Mouse (Mus musculus): ENCODE measurements around the gene Sdk2.

The Sdk2 gene

DNA sequence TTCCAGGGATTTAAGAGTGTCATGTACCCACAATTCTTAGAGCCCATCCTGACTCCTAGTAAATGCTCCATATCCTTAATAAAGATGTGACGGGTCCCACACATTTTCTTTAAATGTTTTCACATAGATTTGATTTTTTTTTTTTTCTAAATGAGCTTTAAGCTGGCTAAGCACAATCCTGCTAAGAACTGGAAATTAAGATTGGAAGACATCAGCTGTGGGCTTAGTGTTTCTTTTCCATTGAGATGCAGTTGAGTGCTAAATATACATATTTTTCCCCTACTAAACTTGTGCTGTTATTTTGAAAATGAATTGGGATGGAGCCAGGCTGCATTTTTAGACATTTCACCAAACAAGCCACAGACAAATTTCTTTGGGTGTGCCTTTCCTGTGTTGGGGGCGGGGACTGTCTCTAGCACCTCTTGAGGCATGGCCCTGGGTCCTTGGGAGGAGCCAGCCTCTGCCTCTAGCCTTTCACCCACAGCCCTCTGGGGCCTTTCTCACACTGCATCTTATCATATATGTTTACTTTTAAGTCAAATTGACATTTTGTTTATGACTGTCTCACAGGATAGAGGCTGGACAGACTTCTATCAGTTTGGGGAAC, 278.6 kb downstream of the Sdk2 start:
- no peak for DNase-seq (ENCODE audit: low read depth)

- no peak for DNase-seq (ENCODE audit: low read depth)
Measured at GRCm38 (mm10) chr11:113787432-113788182, 279.2 kb downstream of the Sdk2 start.

GRCm38 (mm10) chr11:113787009-113787408, 279.8 kb downstream of the Sdk2 start:
- no peak for DNase-seq (ENCODE audit: low read depth)

- no peak for DNase-seq (ENCODE audit: low read depth)
Measured at GRCm38 (mm10) chr11:113786395-113786794, 280.5 kb downstream of the Sdk2 start.

DNA sequence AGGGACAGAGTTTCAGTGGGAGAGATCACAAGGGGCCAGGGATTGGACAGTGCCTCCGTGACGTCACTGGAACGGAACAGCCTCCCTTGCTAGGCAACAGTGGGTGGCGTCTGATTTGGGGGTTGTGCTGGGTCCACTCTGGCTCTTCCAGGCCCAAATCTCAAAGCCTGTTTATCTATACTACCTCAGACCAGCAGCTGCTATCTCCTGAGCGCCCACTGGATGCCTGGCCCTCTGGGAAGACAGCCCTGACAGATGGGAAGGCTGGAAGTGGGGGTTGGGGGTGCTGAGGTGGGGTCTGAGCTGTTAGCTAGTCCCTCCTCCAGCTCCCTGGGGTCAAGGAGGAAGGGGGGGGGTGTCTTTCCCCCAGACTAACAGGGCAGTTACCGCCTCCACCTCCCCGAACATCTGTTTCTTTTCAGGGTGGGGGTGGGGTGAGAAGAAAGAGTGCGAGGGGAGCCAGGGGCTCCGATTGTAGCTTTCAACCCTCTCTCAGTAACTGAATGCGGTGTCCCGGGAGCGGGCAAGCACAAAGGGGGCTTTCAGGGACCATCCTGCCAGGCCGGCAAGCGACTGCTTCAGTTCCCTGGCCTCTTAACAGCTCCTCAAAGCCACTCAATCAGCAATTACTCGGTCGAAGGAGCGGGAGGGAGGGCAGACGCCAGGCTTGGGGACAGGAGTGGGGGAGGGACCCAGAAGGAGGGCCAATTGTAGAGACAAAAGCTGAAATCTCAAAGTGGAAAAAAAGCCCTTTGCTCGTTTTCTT, 281.3 kb downstream of the Sdk2 start:
- DNase-seq (ENCODE audit: low read depth), result peak; percentile 55

DNA sequence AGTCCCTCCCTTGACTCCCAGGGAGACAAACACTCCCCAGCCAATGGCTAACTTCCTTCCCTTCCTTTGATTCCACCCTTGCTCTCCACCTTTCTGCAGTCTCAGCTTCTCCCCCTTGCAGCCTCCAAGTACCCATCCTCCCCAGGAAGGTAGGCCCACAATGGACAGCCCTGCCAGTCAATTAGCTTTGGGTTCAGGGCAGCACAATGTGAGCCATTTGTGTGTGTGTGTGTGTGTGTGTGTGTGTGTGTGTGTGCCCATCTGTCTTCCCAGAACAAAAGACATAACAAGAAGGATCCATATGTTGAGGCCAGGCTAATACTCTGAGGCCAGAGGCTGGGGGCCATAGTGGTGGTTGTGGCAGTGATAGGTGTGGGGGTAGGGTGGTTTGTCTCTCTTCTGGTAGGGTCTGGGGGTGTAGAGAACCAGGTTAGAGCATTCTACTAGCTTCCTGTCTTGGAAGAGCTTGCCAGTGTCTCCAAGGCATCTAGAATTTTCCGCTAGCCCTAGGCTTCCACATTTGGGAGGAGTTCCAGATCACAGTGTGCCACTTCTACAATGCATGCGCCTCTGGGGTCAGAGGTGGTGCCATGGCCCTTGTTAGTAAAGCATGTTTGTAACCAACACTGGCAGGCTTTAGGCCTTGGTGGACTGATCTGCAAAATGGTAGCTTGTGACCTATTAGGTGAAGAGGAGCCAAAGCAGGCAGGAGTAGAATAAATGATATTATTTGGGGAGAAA, 282.0 kb downstream of the Sdk2 start:
- DNase-seq (ENCODE audit: low read depth), result no peak

- no peak for DNase-seq (ENCODE audit: low read depth)
Measured at GRCm38 (mm10) chr11:113782496-113782895, 284.4 kb downstream of the Sdk2 start.

- DNase-seq (ENCODE audit: low read depth), result no peak
Measured at GRCm38 (mm10) chr11:113782006-113782405, 284.8 kb downstream of the Sdk2 start.

DNA sequence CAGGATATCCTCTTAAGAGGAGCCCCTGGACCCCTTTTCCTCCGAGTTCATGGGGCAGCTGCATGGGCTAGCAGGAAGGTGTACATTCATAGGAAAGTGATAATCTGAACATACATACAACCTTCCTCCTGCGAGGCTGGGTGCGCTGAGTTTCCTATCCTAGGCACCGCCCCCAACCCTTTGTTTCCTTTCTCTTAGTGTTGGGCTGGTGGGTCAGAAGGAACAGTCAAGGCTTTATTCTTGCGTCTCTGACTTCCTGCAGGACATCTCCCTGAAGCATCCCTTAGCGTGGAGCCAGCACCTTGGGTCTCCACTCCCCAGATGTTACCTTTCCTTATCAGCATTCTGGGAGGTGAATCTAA, 287.2 kb downstream of the Sdk2 start:
- no peak for DNase-seq (ENCODE audit: low read depth)

- DNase-seq (ENCODE audit: low read depth), result no peak
Measured at GRCm38 (mm10) chr11:113778733-113779679, 287.8 kb downstream of the Sdk2 start.

GRCm38 (mm10) chr11:113777878-113778464, 288.9 kb downstream of the Sdk2 start:
- DNase-seq (ENCODE audit: low read depth), result no peak

DNA sequence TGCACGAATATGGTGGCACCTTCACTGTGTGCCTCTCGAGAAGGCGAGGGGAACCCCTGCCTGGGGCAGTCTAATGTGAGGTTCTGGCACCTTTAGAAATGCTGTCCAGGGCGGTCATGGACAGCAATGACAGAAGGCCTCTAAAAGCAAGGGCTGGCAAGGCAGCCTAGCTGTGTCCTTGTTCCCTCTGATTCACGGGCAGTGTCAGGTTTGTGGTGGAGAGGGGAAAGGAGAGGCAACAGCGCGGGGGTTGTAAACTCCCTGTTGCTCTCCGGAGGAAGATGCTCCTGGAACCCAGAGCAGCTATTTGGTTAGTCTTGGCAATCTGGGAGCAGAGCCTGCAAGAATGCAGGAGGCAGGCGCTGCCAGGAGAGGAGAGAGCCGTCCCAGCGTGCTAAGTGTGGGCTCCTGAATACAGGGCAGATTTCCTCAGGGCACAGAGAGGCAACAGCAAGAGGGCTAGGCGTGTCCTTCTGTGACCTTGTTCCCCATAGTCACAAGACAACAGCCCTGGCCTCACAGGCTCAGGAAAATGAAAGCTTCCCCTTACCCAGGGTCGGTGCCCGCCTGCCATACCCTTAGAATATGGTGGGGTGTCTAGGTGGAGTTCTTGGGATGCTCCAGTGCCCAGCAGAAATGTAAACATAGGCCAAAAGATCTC, 289.9 kb downstream of the Sdk2 start:
- DNase-seq (ENCODE audit: low read depth), result no peak

DNA sequence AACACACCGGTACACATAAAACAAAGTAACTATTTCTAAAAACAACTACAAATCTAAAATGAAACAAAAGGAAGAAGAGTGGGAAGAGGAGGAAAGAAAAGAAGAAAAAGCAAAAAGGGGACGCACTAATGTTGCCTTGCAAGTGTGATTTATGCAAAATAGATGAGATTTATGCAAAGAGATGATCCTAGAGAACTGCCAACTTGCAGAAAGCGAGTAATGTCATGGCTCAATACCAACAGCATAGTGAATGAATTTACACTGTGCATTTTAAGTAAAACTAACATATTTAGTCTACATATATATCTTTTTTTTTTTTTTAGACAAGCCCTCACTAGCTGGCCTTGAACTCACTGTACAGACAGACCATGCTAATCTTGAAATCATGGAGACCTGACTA, 292.1 kb downstream of the Sdk2 start:
- no peak for DNase-seq (ENCODE audit: low read depth)

GRCm38 (mm10) chr11:113773191-113773590, 293.7 kb downstream of the Sdk2 start:
- no peak for DNase-seq (ENCODE audit: low read depth)

DNA sequence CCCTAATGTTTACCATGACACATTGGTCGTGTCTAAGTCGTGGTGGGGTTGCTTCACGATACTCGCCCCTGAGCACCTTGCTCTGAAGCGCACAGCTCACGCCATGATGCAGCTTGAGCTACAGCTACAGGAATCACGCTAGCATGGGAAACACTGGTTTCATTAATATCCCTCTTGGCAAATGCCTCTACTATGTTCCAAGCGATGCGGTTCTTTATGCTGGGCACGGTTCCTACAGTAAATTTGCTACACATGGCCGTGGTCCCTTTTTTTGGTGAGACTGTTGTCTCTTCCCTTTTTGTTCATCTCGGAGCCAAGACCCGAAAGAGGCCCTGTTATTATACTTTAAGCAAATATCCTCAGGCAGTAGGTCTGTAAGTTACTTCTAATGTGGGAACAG, 295.7 kb downstream of the Sdk2 start:
- DNase-seq (ENCODE audit: low read depth), result no peak

DNA sequence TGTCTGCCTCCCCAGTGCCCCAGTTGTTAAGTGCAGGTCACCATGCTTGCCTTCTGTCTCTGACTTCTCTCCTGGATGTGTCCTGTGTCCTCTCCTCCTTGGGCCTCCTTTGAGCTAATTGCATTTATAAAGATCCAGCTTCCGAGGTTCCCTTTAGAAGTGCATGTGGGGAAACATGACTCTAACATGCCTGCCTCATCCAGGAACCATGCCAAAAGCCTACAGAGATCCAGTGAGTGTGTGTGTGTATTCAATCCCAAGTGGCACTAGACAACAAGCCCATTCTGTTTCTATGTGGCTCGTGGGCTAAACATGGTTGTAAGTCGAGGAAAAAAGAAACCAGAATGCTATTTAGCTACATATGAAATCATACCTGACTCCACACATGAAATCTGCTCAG, 298.5 kb downstream of the Sdk2 start:
- no peak for DNase-seq (ENCODE audit: low read depth)

- no peak for DNase-seq (ENCODE audit: low read depth)
Measured at GRCm38 (mm10) chr11:113767285-113767684, 299.6 kb downstream of the Sdk2 start.

DNA sequence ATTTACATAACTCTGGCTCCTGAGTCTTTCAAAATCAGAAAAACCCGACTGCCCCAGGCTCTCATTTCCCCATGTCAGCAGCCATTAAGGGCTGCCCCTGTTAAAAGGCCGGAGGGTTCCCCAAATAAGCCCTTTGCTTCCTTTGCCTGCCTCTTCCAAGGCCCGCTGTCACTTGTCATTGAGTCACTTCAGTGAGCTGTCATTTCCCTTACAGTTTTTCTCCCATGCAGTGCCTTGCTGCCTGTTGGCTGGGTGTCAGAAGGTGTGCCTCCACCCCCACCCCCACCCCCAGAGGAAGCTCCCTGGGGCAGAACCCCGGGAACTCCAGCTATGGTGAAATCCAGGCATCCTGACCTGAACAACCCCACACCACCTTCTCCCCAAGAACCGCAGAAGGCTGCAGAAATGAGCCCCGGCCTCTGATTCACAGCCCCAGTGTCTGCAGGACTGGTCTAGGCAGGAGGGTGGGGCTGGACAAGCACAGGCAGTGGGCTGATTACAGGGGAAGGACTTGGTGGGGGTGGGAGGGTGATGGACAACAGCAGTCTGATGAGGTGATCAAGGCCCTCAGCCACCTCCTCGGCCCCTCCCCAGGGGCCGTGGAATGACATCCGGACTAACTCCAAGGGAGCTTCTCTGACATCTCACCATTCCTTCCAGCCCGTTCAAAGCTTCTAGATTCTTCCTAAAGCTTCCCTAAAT, 300.4 kb downstream of the Sdk2 start:
- no peak for DNase-seq (ENCODE audit: low read depth)

DNA sequence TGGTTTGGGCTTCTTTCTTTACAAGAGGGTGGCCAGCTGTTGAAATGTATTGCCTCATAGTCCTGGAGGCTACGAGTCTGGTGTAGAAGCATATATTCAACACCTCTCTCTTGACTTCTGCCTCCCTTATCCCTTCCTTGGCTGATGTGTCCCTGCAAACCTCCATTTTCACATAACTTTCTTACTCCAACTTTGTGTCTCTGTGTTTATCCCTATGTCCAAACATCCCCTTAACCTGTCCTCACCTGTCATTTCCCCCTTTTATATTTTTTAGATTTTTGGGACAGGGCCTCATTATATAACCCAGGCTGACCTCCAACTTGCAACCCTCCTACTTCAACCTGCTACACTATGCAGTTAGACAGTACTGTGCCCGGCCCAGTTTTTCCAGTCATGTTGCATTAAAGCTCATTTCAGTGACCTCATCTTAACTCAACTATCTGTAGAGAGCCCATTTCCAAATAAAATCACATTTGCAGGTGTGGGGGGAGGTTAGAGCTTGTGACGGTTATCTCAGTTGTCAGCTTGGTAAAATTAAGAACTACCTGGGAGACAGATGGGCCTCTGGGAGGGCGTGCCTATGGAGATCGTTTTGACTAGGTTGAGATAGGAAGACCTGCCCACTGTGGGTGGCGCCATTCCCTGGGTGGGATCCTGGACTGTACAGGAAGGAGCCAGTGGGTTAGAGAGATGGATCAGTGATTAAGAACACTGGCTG, 302.6 kb downstream of the Sdk2 start:
- DNase-seq (ENCODE audit: low read depth), result no peak

All from c-Kit-positive CD71-positive TER-119-negative erythroid progenitor cells, embryonic 14.5 days (primary cell).